Mouse (Mus musculus): ENCODE measurements at regions not wholly inside any gene's neighbourhood (a gene's known extent, or its start where the extent isn't known, plus 50 kb on each side); places are given as distances from the start of the nearest gene placed in this dataset.
"Not testable (repeated sequence)": the region's sequence is repeated elsewhere in the genome, so short reads cannot be mapped to it uniquely, and the experiment has no call there.

DNA sequence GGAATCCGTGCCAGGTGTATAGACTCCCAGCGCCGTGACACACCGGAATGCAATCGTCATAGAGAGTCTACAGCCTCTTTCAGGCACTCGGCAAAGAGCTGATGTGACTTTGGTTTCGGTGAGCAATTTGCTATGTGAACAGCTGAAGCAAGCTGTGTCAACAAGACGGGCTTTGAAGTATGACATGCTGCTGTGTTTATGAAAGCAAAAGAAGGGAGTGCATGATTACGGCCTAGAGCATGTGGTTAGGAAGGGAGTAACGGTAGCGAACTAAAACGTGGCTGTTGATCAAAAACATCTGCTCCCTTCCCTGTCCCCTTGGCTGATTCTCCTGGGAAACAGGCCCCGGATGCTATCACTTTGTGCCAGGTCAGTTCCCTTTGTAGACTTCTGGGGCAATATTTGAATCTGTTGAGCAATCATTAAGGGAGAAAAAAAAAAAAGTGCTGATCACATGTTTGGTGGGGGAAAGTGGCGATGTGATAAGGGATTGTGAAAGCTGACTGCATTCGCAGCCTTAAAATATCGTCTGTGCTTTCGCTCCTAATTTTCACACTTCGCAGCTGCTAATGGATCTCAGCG is 764.3 kb downstream of the Robo2 start:
- Histone ChIP-seq H3K27ac (replicated peaks) (no peak overlapping the region), H3K27me3 (no peaks in the 10 kb centered on the region), H3K4me2 (peak overlapping the region; percentile 31), H3K9ac (no peak overlapping the region), H3K4me1 (replicated peaks) (no peaks in the 10 kb centered on the region), H3K4me3 (replicated peaks) (no peak overlapping the region), H3K36me3 (replicated peaks) (no peaks in the 10 kb centered on the region), H3K9me3 (replicated peaks) (no peaks in the 10 kb centered on the region)
- 61% methylated on average over 19 of the region's 19 CpGs for WGBS (ENCODE audit: insufficient replicate concordance)
- ATAC-seq (ENCODE audit: insufficient read depth), result no peak

GRCm38 (mm10) chr16:73613017-73613416 is 798.6 kb downstream of the Robo2 start:
- no peaks in the 10 kb centered on the region for H3K27me3 ChIP-seq
- no peak overlapping the region for H3K4me2 ChIP-seq
- WGBS (ENCODE audit: insufficient replicate concordance), result 74% methylated on average over 9 of the region's 9 CpGs
- ATAC-seq (ENCODE audit: insufficient read depth), result no peak
- no peak overlapping the region for H3K4me3 ChIP-seq (replicated peaks)
- no peak overlapping the region for H3K9ac ChIP-seq
- H3K27ac ChIP-seq (replicated peaks), result no peak overlapping the region
- H3K36me3 ChIP-seq (replicated peaks), result no peaks in the 10 kb centered on the region
- H3K9me3 ChIP-seq (replicated peaks), result no peaks in the 10 kb centered on the region
- no peaks in the 10 kb centered on the region for H3K4me1 ChIP-seq (replicated peaks)

GRCm38 (mm10) chr16:73591421-73591820 is 820.2 kb downstream of the Robo2 start:
- Histone ChIP-seq H3K27ac (replicated peaks) (no peak overlapping the region), H3K9ac (no peak overlapping the region), H3K4me2 (no peak overlapping the region), H3K9me3 (replicated peaks) (no peaks in the 10 kb centered on the region; the same call in 1 of the 2 replicates), H3K4me3 (replicated peaks) (no peak overlapping the region), H3K36me3 (replicated peaks) (no peaks in the 10 kb centered on the region), H3K4me1 (replicated peaks) (no peaks in the 10 kb centered on the region), H3K27me3 (no peaks in the 10 kb centered on the region)
- ATAC-seq (ENCODE audit: insufficient read depth), result no peak
- WGBS (ENCODE audit: insufficient replicate concordance), result 14% methylated on average over 2 of the region's 2 CpGs

DNA sequence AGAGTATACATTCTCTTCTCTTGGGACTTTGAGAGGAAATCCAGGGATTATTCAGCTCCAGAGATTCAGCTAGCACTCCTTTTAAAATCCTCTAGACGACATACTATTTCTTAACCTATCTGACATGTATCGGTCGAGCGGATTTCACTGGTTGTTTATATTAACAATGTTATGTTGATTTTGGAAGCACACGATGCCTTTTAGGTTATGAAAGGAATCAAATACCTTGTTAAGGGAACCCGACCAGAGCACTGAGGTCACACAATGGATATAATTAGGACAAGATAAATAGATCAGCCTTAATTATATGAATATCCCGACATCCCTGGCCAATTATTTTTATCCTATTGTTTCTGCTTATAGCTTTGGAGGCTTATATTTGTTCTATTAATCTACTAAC is 850.4 kb downstream of the Robo2 start:
- WGBS (ENCODE audit: insufficient replicate concordance), result 66% methylated on average over 7 of the region's 7 CpGs
- H3K36me3 ChIP-seq (replicated peaks), result no peaks in the 10 kb centered on the region
- no peak overlapping the region for H3K4me2 ChIP-seq
- H3K9ac ChIP-seq, result no peak overlapping the region
- H3K27me3 ChIP-seq, result no peaks in the 10 kb centered on the region
- no peak overlapping the region for H3K27ac ChIP-seq (replicated peaks)
- H3K4me1 ChIP-seq (replicated peaks), result no peaks in the 10 kb centered on the region
- ATAC-seq (ENCODE audit: insufficient read depth), result no peak
- no peak overlapping the region for H3K4me3 ChIP-seq (replicated peaks)
- no peaks in the 10 kb centered on the region for H3K9me3 ChIP-seq (replicated peaks)

- 61% methylated on average over 4 of the region's 4 CpGs for WGBS (ENCODE audit: insufficient replicate concordance)
- Histone ChIP-seq H3K27ac (replicated peaks) (no peak overlapping the region), H3K4me2 (no peak overlapping the region), H3K4me1 (replicated peaks) (no peaks in the 10 kb centered on the region), H3K9ac (no peak overlapping the region), H3K9me3 (replicated peaks) (no peaks in the 10 kb centered on the region), H3K4me3 (replicated peaks) (no peak overlapping the region), H3K27me3 (no peaks in the 10 kb centered on the region), H3K36me3 (replicated peaks) (no peaks in the 10 kb centered on the region)
- no peak for ATAC-seq (ENCODE audit: insufficient read depth)
Observed at GRCm38 (mm10) chr16:73556940-73557339, 854.7 kb downstream of the Robo2 start.

- Histone ChIP-seq H3K4me3 (replicated peaks) (no peak overlapping the region), H3K9ac (no peak overlapping the region), H3K4me1 (replicated peaks) (no peaks in the 10 kb centered on the region), H3K9me3 (replicated peaks) (no peaks in the 10 kb centered on the region), H3K27me3 (no peaks in the 10 kb centered on the region), H3K36me3 (replicated peaks) (no peaks in the 10 kb centered on the region), H3K4me2 (no peak overlapping the region), H3K27ac (replicated peaks) (no peak overlapping the region)
- WGBS (ENCODE audit: insufficient replicate concordance), result 68% methylated on average over 3 of the region's 3 CpGs
- no peak for ATAC-seq (ENCODE audit: insufficient read depth)
Observed at GRCm38 (mm10) chr16:73543651-73544050, 868.0 kb downstream of the Robo2 start.

DNA sequence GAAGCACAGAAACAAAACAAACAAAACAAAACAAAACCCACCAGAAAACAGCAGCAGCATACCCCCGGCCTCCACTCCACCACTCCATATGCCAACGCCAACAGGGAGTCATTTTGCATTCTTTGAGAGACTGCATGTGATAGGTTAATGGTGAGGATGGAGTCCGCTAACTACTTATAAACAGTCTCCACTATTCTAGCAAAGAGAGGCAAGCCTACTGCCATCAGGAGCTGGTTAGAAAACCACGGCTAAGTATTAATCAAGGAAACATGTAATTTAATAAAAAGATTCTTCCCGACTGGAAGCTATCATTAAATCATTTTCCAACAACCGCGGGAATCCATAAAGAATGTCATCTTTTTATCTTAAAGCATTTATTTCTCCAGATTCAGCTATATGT is 873.6 kb downstream of the Robo2 start:
- Histone ChIP-seq H3K27me3 (no peaks in the 10 kb centered on the region), H3K4me3 (replicated peaks) (no peak overlapping the region), H3K36me3 (replicated peaks) (no peaks in the 10 kb centered on the region), H3K9me3 (replicated peaks) (no peaks in the 10 kb centered on the region), H3K4me2 (no peak overlapping the region), H3K4me1 (replicated peaks) (no peaks in the 10 kb centered on the region), H3K27ac (replicated peaks) (no peak overlapping the region), H3K9ac (no peak overlapping the region)
- WGBS (ENCODE audit: insufficient replicate concordance), result 74% methylated on average over 7 of the region's 7 CpGs
- ATAC-seq (ENCODE audit: insufficient read depth), result no peak

DNA sequence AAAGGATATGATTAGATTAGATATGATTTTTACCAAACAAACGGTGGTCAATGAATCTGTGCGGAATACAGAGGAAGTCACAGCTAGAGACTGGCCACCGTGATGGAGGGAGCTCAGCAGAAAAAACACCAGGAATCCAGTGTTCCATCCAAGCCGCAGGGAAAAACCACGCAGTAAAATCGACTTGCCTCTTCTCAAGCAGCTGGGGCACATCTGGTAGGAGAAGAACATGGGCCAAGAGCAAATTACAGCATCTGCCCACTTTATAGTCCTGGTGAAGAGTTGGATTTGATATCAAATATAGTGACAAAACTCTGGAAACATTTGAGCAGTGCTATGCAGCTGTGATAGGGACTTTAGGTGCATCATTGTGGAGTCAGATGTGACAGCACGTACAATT is 874.1 kb downstream of the Robo2 start:
- no peaks in the 10 kb centered on the region for H3K9me3 ChIP-seq (replicated peaks)

DNA sequence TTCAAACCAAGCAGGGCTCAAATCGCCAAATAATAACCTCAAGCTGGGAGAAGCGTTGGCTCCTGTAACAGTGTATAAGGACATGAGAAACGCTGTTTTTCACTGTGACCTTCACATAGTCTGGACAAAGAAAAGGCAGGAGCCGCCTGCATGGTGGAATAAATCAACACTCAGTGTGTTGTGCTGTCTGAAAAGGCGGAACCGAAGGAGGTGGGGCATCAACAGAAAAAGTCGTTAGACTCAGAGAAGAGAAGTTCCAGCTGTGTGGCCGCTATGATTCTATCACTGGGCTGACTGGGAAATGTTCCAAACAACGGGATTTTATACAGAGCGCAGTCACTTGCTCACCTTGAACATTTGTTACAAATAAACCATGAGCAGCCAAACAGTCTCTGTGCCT is 881.4 kb downstream of the Robo2 start:
- H3K4me3 ChIP-seq (replicated peaks), result no peak overlapping the region
- ATAC-seq (ENCODE audit: insufficient read depth), result no peak
- no peaks in the 10 kb centered on the region for H3K36me3 ChIP-seq (replicated peaks)
- 65% methylated on average over 10 of the region's 10 CpGs for WGBS (ENCODE audit: insufficient replicate concordance)
- H3K9ac ChIP-seq, result no peak overlapping the region
- no peak overlapping the region for H3K27ac ChIP-seq (replicated peaks)
- no peaks in the 10 kb centered on the region for H3K4me1 ChIP-seq (replicated peaks)
- no peaks in the 10 kb centered on the region for H3K27me3 ChIP-seq
- H3K9me3 ChIP-seq (replicated peaks), result no peaks in the 10 kb centered on the region
- no peak overlapping the region for H3K4me2 ChIP-seq

More for the DNA sequence above, 874.1 kb downstream of the Robo2 start:
- H3K4me3 ChIP-seq (replicated peaks), result no peak overlapping the region
- no peaks in the 10 kb centered on the region for H3K4me1 ChIP-seq (replicated peaks)
- H3K4me2 ChIP-seq, result no peak overlapping the region
- H3K27ac ChIP-seq (replicated peaks), result no peak overlapping the region
- 75% methylated on average over 7 of the region's 7 CpGs for WGBS (ENCODE audit: insufficient replicate concordance)
- no peaks in the 10 kb centered on the region for H3K27me3 ChIP-seq
- no peaks in the 10 kb centered on the region for H3K36me3 ChIP-seq (replicated peaks)
- no peak overlapping the region for H3K9ac ChIP-seq
- no peak for ATAC-seq (ENCODE audit: insufficient read depth)

GRCm38 (mm10) chr16:73522931-73523330 is 888.7 kb downstream of the Robo2 start:
- not testable (repeated sequence) for H3K9ac ChIP-seq; H3K4me1 ChIP-seq (replicated peaks); H3K36me3 ChIP-seq (replicated peaks); H3K27ac ChIP-seq (replicated peaks); ATAC-seq (ENCODE audit: insufficient read depth); H3K9me3 ChIP-seq (replicated peaks); H3K27me3 ChIP-seq; H3K4me2 ChIP-seq; H3K4me3 ChIP-seq (replicated peaks)
- WGBS (ENCODE audit: insufficient replicate concordance), result 64% methylated on average over 3 of the region's 3 CpGs

GRCm38 (mm10) chr16:73504759-73505158 is 906.9 kb downstream of the Robo2 start:
- Histone ChIP-seq H3K27me3 (no peaks in the 10 kb centered on the region), H3K9ac (no peak overlapping the region), H3K9me3 (replicated peaks) (no peaks in the 10 kb centered on the region), H3K4me2 (no peak overlapping the region), H3K27ac (replicated peaks) (no peak overlapping the region), H3K36me3 (replicated peaks) (no peaks in the 10 kb centered on the region), H3K4me1 (replicated peaks) (no peaks in the 10 kb centered on the region), H3K4me3 (replicated peaks) (no peak overlapping the region)
- ATAC-seq (ENCODE audit: insufficient read depth), result no peak

DNA sequence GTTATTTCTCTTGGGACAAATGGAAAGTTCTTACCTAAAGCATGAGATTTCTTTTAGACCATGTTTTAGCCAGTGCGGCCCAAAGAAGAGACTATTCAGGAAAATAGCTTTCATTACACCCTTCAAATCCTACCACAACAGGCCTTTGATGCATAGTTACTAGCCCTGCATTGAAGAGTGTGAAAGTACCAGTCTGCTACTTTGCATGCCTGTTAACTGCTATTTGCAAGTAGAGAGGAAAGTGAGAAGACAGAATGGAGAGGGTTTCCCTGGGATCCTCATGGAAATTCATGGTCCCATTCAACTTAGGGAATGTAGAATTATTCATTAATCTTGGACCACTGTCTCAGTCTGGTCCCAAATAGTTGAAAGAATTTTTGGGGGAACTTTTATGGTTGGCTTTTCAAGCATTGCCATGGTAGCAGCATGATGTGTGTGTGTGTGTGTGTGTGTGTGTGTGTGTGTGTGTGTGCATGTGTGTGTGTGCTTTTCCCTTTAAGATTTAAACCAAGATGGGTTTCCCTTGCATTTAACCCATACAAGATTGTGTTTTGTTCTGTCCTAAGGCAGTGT is 912.9 kb downstream of the Robo2 start:
- no peaks in the 10 kb centered on the region for H3K4me1 ChIP-seq (replicated peaks)
- no peak overlapping the region for H3K4me2 ChIP-seq
- no peak overlapping the region for H3K4me3 ChIP-seq (replicated peaks)
- no peak for ATAC-seq (ENCODE audit: insufficient read depth)
- H3K27me3 ChIP-seq, result no peaks in the 10 kb centered on the region
- 60% methylated on average over 1 of the region's 1 CpGs for WGBS (ENCODE audit: insufficient replicate concordance)
- no peak overlapping the region for H3K27ac ChIP-seq (replicated peaks)
- no peaks in the 10 kb centered on the region for H3K36me3 ChIP-seq (replicated peaks)
- H3K9ac ChIP-seq, result no peak overlapping the region
- H3K9me3 ChIP-seq (replicated peaks), result no peaks in the 10 kb centered on the region

Data from liver, embryonic 15.5 days (tissue).